Mouse (Mus musculus) MEL (cell line): ENCODE measurements around the gene Defb41.

Experiments used
- CHD1 ChIP-seq: IDR thresholded peaks from 2 replicates; pipeline ENCODE4 v1.6.1; 2012; ENCODE audit warnings: low read depth, mild to moderate bottlenecking, inconsistent platforms, low read length, improper control_type of control experiment
- CTCF ChIP-seq, 3 experiments: IDR thresholded peaks in 2 of 3; conservative IDR thresholded peaks in 1 of 3; 2 replicates each; pipeline ENCODE4 v1.5.1; 2011 to 2012; ENCODE audit warnings: low read length in 3 of 3, low read depth in 2 of 3, mild to moderate bottlenecking in 2 of 3, improper control_type of control experiment in 1 of 3, inconsistent platforms in 1 of 3, mixed read lengths in 1 of 3, moderate library complexity in 1 of 3; ENCODE audit not compliant: control insufficient read depth in 1 of 3, insufficient read depth in 1 of 3, poor library complexity in 1 of 3, severe bottlenecking in 1 of 3
- MAFK ChIP-seq: IDR thresholded peaks from 2 replicates; pipeline ENCODE4 v1.6.1; 2011; ENCODE audit warnings: low read depth, mild to moderate bottlenecking, low read length, improper control_type of control experiment, borderline replicate concordance
- MAZ ChIP-seq: IDR thresholded peaks from 2 replicates; pipeline ENCODE4 v1.6.1; 2012; ENCODE audit warnings: low read depth, mild to moderate bottlenecking, inconsistent platforms, low read length, improper control_type of control experiment
- NRF1 ChIP-seq: IDR thresholded peaks from 2 replicates; pipeline ENCODE4 v1.6.1; 2014; ENCODE audit warnings: low read depth, mild to moderate bottlenecking, inconsistent platforms, low read length, improper control_type of control experiment, moderate library complexity; ENCODE audit not compliant: poor library complexity, insufficient read depth, severe bottlenecking
- POLR2A ChIP-seq, 2 experiments: IDR thresholded peaks; 2 replicates each; pipeline ENCODE4 v1.6.1; 2011 to 2012; ENCODE audit warnings: low read length in 2 of 2, mild to moderate bottlenecking in 2 of 2, control low read depth in 1 of 2, improper control_type of control experiment in 1 of 2, low read depth in 1 of 2, moderate library complexity in 1 of 2; ENCODE audit not compliant: control insufficient read depth in 1 of 2, insufficient read depth in 1 of 2, poor library complexity in 1 of 2
- POLR2AphosphoS2 ChIP-seq: IDR thresholded peaks from 2 replicates; pipeline ENCODE4 v1.6.1; 2011; ENCODE audit warnings: low read length, improper control_type of control experiment
- POLR2AphosphoS5 ChIP-seq: IDR thresholded peaks from 2 replicates; pipeline ENCODE4 v1.6.1; 2012; ENCODE audit warnings: low read depth, borderline replicate concordance, mild to moderate bottlenecking, inconsistent platforms, low read length, moderate library complexity, mixed read lengths
- SMC3 ChIP-seq: IDR thresholded peaks from 2 replicates; pipeline ENCODE4 v1.6.1; 2011; ENCODE audit warnings: low read depth, low read length, improper control_type of control experiment

- TF ChIP-seq MAZ: no peak
- TF ChIP-seq NRF1: no peak
- TF ChIP-seq CTCF (IDR thresholded peaks at IDR 0.05 in 2 of 3, conservative IDR thresholded peaks at IDR 0.05 in 1 of 3; ENCODE audit: control insufficient read depth in 1 of 3, insufficient read depth in 1 of 3, low read depth in 2 of 3, low read length in 3 of 3, poor library complexity in 1 of 3, severe bottlenecking in 1 of 3): no peak
- no peak for TF ChIP-seq POLR2AphosphoS5
- no peak for TF ChIP-seq MAFK
- TF ChIP-seq CHD1: no peak
- TF ChIP-seq POLR2AphosphoS2: no peak
- no peak for TF ChIP-seq POLR2A (IDR thresholded peaks at IDR 0.05; ENCODE audit: control insufficient read depth in 1 of 2, insufficient read depth in 1 of 2, low read depth in 1 of 2, low read length in 2 of 2, poor library complexity in 1 of 2)
- no peak for TF ChIP-seq SMC3
These were observed 6.2 kb upstream of the Defb41 start for GRCm38 (mm10) chr1:18271095-18271494.
